8 mouse cellular contexts compared by ENCODE assay signal in the genomic region with DNA sequence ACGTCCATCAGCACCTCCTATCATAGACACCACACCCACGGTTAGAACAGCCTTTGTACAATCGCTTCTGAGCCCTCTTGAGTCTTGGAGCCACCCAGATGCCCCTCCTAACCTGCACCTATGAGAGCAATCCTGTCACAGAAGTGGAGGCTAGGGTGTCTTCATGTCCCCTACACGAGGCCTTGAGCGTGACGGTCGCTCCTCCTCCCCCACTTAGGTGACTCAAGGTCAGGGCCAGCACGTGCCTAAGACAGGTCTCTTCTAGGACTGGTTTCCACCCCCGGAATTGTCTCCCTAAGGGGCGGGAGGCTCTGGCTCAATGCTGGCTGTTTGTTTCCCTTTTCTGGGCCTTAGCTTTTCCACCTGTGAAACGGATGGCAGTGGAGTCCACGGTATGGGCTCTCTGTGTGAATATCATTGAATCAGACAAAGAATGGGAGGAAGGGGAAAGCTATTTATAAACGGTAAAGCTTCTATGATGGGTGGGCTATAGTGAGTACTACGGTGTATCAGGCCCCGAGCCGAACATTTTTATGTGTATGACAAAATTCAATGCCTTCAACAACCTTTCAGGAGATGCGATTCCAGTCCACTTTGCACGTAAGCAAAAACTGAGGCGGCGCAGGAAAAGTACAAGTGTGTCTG. TPM values are rescaled to one million over a fixed set of nuclear protein-coding genes. Genes with fewer than 3 reads are reported as not detected.
DNase-seq lines count a peak whose midpoint lies in the region; ATAC-seq and TF ChIP-seq lines count a peak whose summit lies in the region.

A gene (minus strand): TSS at position 159 of the 645 bp plus-strand sequence.

- DNase-seq in cerebellum, adult 2 months = peak; percentile 38 to 48
- peak; percentile 36 for DNase-seq in kidney, postnatal 14 days
- DNase-seq in lung, postnatal 0 days (ENCODE audit: low spot score) = peak; percentile 42

- peak within 1 kb of the TSS; percentile 82 for H3K9ac ChIP-seq in heart, embryonic 15.5 days
- H3K9ac ChIP-seq in lung, postnatal 0 days (replicated peaks; ENCODE audit: low read depth) = peak within 1 kb of the TSS; percentile 68
- peak within 1 kb of the TSS; percentile 45 for H3K9ac ChIP-seq in stomach, embryonic 14.5 days (replicated peaks; ENCODE audit: low read depth, low read length)

- H3K27me3 ChIP-seq in cerebellum, adult 2 months (ENCODE audit: control insufficient read depth, insufficient read depth, low read length) = no peaks in the 10 kb centered on the region
- no peaks in the 10 kb centered on the region for H3K27me3 ChIP-seq in E14TG2a.4 (ENCODE audit: insufficient read depth, low read length)
- no peaks in the 10 kb centered on the region for H3K27me3 ChIP-seq in heart, embryonic 15.5 days
- H3K27me3 ChIP-seq in lung, postnatal 0 days (replicated peaks; ENCODE audit: insufficient read depth, low read length) = no peaks in the 10 kb centered on the region
- H3K27me3 ChIP-seq in stomach, embryonic 14.5 days (ENCODE audit: control insufficient read depth, insufficient read depth, low read length) = no peaks in the 10 kb centered on the region

- peaks cover 57% of the 10 kb centered on the region for H3K36me3 ChIP-seq in E14TG2a.4 (ENCODE audit: insufficient read depth, low read length)
- H3K36me3 ChIP-seq in heart, embryonic 15.5 days = peaks cover 16% of the 10 kb centered on the region; the same call in 1 of the 2 replicates
- peaks cover 8% of the 10 kb centered on the region; the same call in 1 of the 2 replicates for H3K36me3 ChIP-seq in lung, postnatal 0 days (ENCODE audit: insufficient read depth, low read length)
- peaks cover 7% of the 10 kb centered on the region for H3K36me3 ChIP-seq in stomach, embryonic 14.5 days (ENCODE audit: control insufficient read depth, insufficient read depth, low read length)

- TF ChIP-seq EP300 in lung, postnatal 0 days (IDR thresholded peaks at IDR 0.05) = no peak

- H3K4me3 ChIP-seq in cerebellum, adult 2 months (replicated peaks; ENCODE audit: insufficient read depth, low read depth, low read length) = peak within 1 kb of the TSS; percentile 97
- peak within 1 kb of the TSS; percentile 90 for H3K4me3 ChIP-seq in E14TG2a.4 (replicated peaks; ENCODE audit: low read length)
- peak within 1 kb of the TSS; percentile 86 for H3K4me3 ChIP-seq in cortical plate, adult 2 months (ENCODE audit: insufficient read depth, low read length)
- peak within 1 kb of the TSS; percentile 91 for H3K4me3 ChIP-seq in heart, embryonic 15.5 days
- H3K4me3 ChIP-seq in lung, postnatal 0 days (ENCODE audit: low read depth, low read length) = peak within 1 kb of the TSS; percentile 69
- peak within 1 kb of the TSS; percentile 52 for H3K4me3 ChIP-seq in stomach, embryonic 14.5 days (ENCODE audit: low read depth, low read length)

- no peak for ATAC-seq in cerebellum, adult (ENCODE audit: insufficient number of reproducible peaks, low FRiP score, low TSS enrichment)
- ATAC-seq in heart, embryonic 15.5 days (replicated peaks; ENCODE audit: insufficient number of reproducible peaks, insufficient read depth, low FRiP score, low read depth) = no peak
- ATAC-seq in lung, postnatal 0 days = no peak
- no peak for ATAC-seq in stomach, embryonic 14.5 days (ENCODE audit: insufficient number of reproducible peaks, insufficient read depth, low FRiP score, low read depth)

- H3K4me1 ChIP-seq in cerebellum, adult 2 months (ENCODE audit: control insufficient read depth, insufficient read depth, low read length) = peaks cover 9% of the 10 kb centered on the region
- H3K4me1 ChIP-seq in E14TG2a.4 (replicated peaks; ENCODE audit: low read depth, low read length) = peaks cover 63% of the 10 kb centered on the region
- no peaks in the 10 kb centered on the region for H3K4me1 ChIP-seq in cortical plate, adult 2 months (ENCODE audit: control insufficient read depth, insufficient read depth, low read length)
- H3K4me1 ChIP-seq in heart, embryonic 15.5 days (replicated peaks) = peaks cover 33% of the 10 kb centered on the region
- peaks cover 10% of the 10 kb centered on the region for H3K4me1 ChIP-seq in lung, postnatal 0 days (ENCODE audit: insufficient read depth, low read depth, low read length)
- H3K4me1 ChIP-seq in stomach, embryonic 14.5 days (ENCODE audit: control insufficient read depth, insufficient read depth, low read length) = peaks cover 25% of the 10 kb centered on the region

- no peak for TF ChIP-seq POLR2A in cerebellum, adult 2 months (IDR thresholded peaks at IDR 0.05; ENCODE audit: borderline replicate concordance, insufficient read depth, low read length)
- no peak for TF ChIP-seq POLR2A in cortical plate, adult 2 months (IDR thresholded peaks at IDR 0.05; ENCODE audit: extremely low read depth, insufficient read depth, low read length)

- H3K27ac ChIP-seq in cerebellum, adult 2 months (ENCODE audit: insufficient read depth, low read length) = peak within 1 kb of the TSS; percentile 50
- 0 out of 2 replicates have a peak within 1 kb of the TSS, but pooled peaks have one; percentile 19 for H3K27ac ChIP-seq in cortical plate, adult 2 months (ENCODE audit: insufficient read depth, low read length)
- H3K27ac ChIP-seq in heart, embryonic 15.5 days = peak within 1 kb of the TSS; percentile 95
- H3K27ac ChIP-seq in lung, postnatal 0 days (ENCODE audit: low read length) = peak within 1 kb of the TSS; percentile 90
- H3K27ac ChIP-seq in stomach, embryonic 14.5 days (ENCODE audit: low read length) = peak within 1 kb of the TSS; percentile 87

- H3K4me2 ChIP-seq in heart, embryonic 15.5 days = peak within 1 kb of the TSS; percentile 95
- H3K4me2 ChIP-seq in lung, postnatal 0 days (replicated peaks; ENCODE audit: low read depth, low read length) = peak within 1 kb of the TSS; percentile 85
- H3K4me2 ChIP-seq in stomach, embryonic 14.5 days (replicated peaks; ENCODE audit: low read depth, low read length) = peak within 1 kb of the TSS; percentile 87

- 4% methylated on average over 20 of the region's 20 CpGs for WGBS in cerebellum, adult 2 months
- 3% methylated on average over 20 of the region's 20 CpGs for WGBS in heart, embryonic 15.5 days
- 3% methylated on average over 20 of the region's 20 CpGs for WGBS in lung, postnatal 0 days
- WGBS in stomach, embryonic 14.5 days = 6% methylated on average over 20 of the region's 20 CpGs

- H3K9me3 ChIP-seq in E14TG2a.4 (ENCODE audit: low read length) = no peaks in the 10 kb centered on the region
- H3K9me3 ChIP-seq in heart, embryonic 15.5 days (replicated peaks) = no peaks in the 10 kb centered on the region
- H3K9me3 ChIP-seq in lung, postnatal 0 days (ENCODE audit: low read length) = no peaks in the 10 kb centered on the region
- no peaks in the 10 kb centered on the region for H3K9me3 ChIP-seq in stomach, embryonic 14.5 days (ENCODE audit: control insufficient read depth, low read depth, low read length)

- no peak for TF ChIP-seq CTCF in cerebellum, adult 2 months (IDR thresholded peaks at IDR 0.05; ENCODE audit: borderline replicate concordance, insufficient read depth, low read depth, low read length)
- TF ChIP-seq CTCF in E14TG2a.4 (conservative IDR thresholded peaks at IDR 0.05; ENCODE audit: low read length) = no peak
- TF ChIP-seq CTCF in cortical plate, adult 2 months (IDR thresholded peaks at IDR 0.05; ENCODE audit: extremely low read depth, insufficient read depth, low read length) = no peak
- no peak for TF ChIP-seq CTCF in lung, postnatal 0 days (IDR thresholded peaks at IDR 0.05)

RNA-seq across cellular contexts. Expression of the gene that starts here (rescaled TPM):
- 29.0 and 29.6 TPM in 2 replicates for polyA plus RNA-seq in cerebellum, adult 2 months (2012; rRNA removed)
- polyA plus RNA-seq in cortical plate, adult 2 months (2012; rRNA removed) = 22.7 and 25.7 TPM in 2 replicates
- polyA plus RNA-seq in heart, embryonic 15.5 days (2015; fragmentation: Nextera tagmentation; extraction: Ambion mirVana) = 6.6 and 9.5 TPM in 2 replicates
- polyA plus RNA-seq in lung, postnatal 0 days (2015; fragmentation: Nextera tagmentation; extraction: Ambion mirVana) = 15.9 and 18.2 TPM in 2 replicates
- 7.5 and 8.7 TPM in 2 replicates for polyA plus RNA-seq in stomach, embryonic 14.5 days (2014; fragmentation: Nextera tagmentation; extraction: Ambion mirVana)

Comparison
In these comparisons a context has a peak if more than half of its experiments do, and no peak if none do; other contexts are left out.
1. H3K27ac ChIP-seq: peak in every context shown above with its lines; median percentile 95 in heart, embryonic 15.5 days; 90 in lung, postnatal 0 days; 87 in stomach, embryonic 14.5 days; 50 in cerebellum, adult 2 months; 19 in cortical plate, adult 2 months.